Mouse (Mus musculus) stomach, postnatal 0 days (tissue): Measurements from ENCODE around the gene Rad51b.

Experiments
- CTCF ChIP-seq: IDR thresholded peaks from 2 replicates; pipeline ENCODE4 v1.5.1; 2016; ENCODE audit warnings: antibody characterized with exemption, low read depth, mild to moderate bottlenecking, moderate library complexity
- EP300 ChIP-seq: optimal IDR thresholded peaks from 2 replicates; pipeline ENCODE3; 2016; ENCODE audit warnings: antibody characterized with exemption

- TF ChIP-seq EP300 (no peak), CTCF (no peak)
These were observed 506.6 kb downstream of the Rad51b start for GRCm38 (mm10) chr12:79803670-79804069.
